Mouse (Mus musculus): Measurements from ENCODE around the gene Eefsec. TPM values are rescaled to one million over a fixed set of nuclear protein-coding genes. Genes with fewer than 3 reads are reported as not detected.

Gene Eefsec
- total RNA-seq, 1 experiment from 2014 or later: 11.2 TPM

- no peak for ATAC-seq (ENCODE audit: extremely low read depth, insufficient number of reproducible peaks, low FRiP score, poor library complexity, severe bottlenecking)
Measured at GRCm38 (mm10) chr6:88232221-88232620, 214.1 kb downstream of the Eefsec start.

GRCm38 (mm10) chr6:88231821-88232220, 214.5 kb downstream of the Eefsec start:
- ATAC-seq (ENCODE audit: extremely low read depth, insufficient number of reproducible peaks, low FRiP score, poor library complexity, severe bottlenecking): no peak

- ATAC-seq (ENCODE audit: extremely low read depth, insufficient number of reproducible peaks, low FRiP score, poor library complexity, severe bottlenecking): no peak
Measured at GRCm38 (mm10) chr6:88229221-88229620, 217.1 kb downstream of the Eefsec start.

GRCm38 (mm10) chr6:88227537-88227936, 218.8 kb downstream of the Eefsec start:
- ATAC-seq (ENCODE audit: extremely low read depth, insufficient number of reproducible peaks, low FRiP score, poor library complexity, severe bottlenecking): no peak

- ATAC-seq (ENCODE audit: extremely low read depth, insufficient number of reproducible peaks, low FRiP score, poor library complexity, severe bottlenecking): no peak
Measured at GRCm38 (mm10) chr6:88226570-88226994, 219.8 kb downstream of the Eefsec start.

- no peak for ATAC-seq (ENCODE audit: extremely low read depth, insufficient number of reproducible peaks, low FRiP score, poor library complexity, severe bottlenecking)
Measured at GRCm38 (mm10) chr6:88221968-88222367, 224.4 kb downstream of the Eefsec start, which contains the start of gene Dnajb8. Gene Dnajb8 (plus strand): TSS chr6:88222268.

GRCm38 (mm10) chr6:88219094-88219493, 227.2 kb downstream of the Eefsec start:
- no peak for ATAC-seq (ENCODE audit: extremely low read depth, insufficient number of reproducible peaks, low FRiP score, poor library complexity, severe bottlenecking)

GRCm38 (mm10) chr6:88216199-88216598, 230.1 kb downstream of the Eefsec start:
- ATAC-seq (ENCODE audit: extremely low read depth, insufficient number of reproducible peaks, low FRiP score, poor library complexity, severe bottlenecking): no peak

GRCm38 (mm10) chr6:88215797-88216196, 230.5 kb downstream of the Eefsec start:
- no peak for ATAC-seq (ENCODE audit: extremely low read depth, insufficient number of reproducible peaks, low FRiP score, poor library complexity, severe bottlenecking)

GRCm38 (mm10) chr6:88210182-88210581, 236.2 kb downstream of the Eefsec start:
- no peak for ATAC-seq (ENCODE audit: extremely low read depth, insufficient number of reproducible peaks, low FRiP score, poor library complexity, severe bottlenecking)

- ATAC-seq (ENCODE audit: extremely low read depth, insufficient number of reproducible peaks, low FRiP score, poor library complexity, severe bottlenecking): no peak
Measured at GRCm38 (mm10) chr6:88209453-88209852, 236.9 kb downstream of the Eefsec start.

GRCm38 (mm10) chr6:88208321-88208720, 238.0 kb downstream of the Eefsec start:
- ATAC-seq (ENCODE audit: extremely low read depth, insufficient number of reproducible peaks, low FRiP score, poor library complexity, severe bottlenecking): no peak

- no peak for ATAC-seq (ENCODE audit: extremely low read depth, insufficient number of reproducible peaks, low FRiP score, poor library complexity, severe bottlenecking)
Measured at GRCm38 (mm10) chr6:88207403-88208033, 238.8 kb downstream of the Eefsec start.

Other genes starting within 250 kb of the Eefsec start
- gene Dnajb8, start 224.3 kb downstream of the Eefsec start, total RNA-seq (2017): not detected in 2 replicates
- gene Ruvbl1, start 18.9 kb upstream of the Eefsec start, total RNA-seq (2017): 41.7 and 45.8 TPM in 2 replicates
- 94.5 and 102 TPM in 2 replicates for gene Sec61a1, start 72.4 kb upstream of the Eefsec start, total RNA-seq (2017)
- gene Kbtbd12, start 191.4 kb upstream of the Eefsec start, total RNA-seq (2017): not detected in 2 replicates